ENCODE assay signal across 9 mouse cellular contexts in genomic region chr17:30196401-30197279, GRCm38 (mm10).
DNase-seq lines count a peak whose midpoint lies in the region; ATAC-seq and TF ChIP-seq lines count a peak whose summit lies in the region.
"Had no signal": no experiment of that assay in that cellular context is flagged by ENCODE, and none has a peak within 500 bp of the region (broad histone marks: within the 10 kb centered on the region; RNA-seq: fewer than 3 reads in every experiment).

No protein-coding gene starts in this region.

- ATAC-seq in liver, embryonic 13.5 days (ENCODE audit: low read depth), result no peak

- H3K27me3 ChIP-seq in liver, embryonic 13.5 days, result no peaks in the 10 kb centered on the region

- TF ChIP-seq CTCF in layer of hippocampus, adult 2 months (conservative IDR thresholded peaks at IDR 0.05), result no peak

- no peak overlapping the region for H3K4me2 ChIP-seq in liver, embryonic 13.5 days

- no peaks in the 10 kb centered on the region for H3K9me3 ChIP-seq in liver, embryonic 13.5 days (replicated peaks)

- H3K4me3 ChIP-seq in layer of hippocampus, adult 2 months, result no peak overlapping the region
- no peak overlapping the region for H3K4me3 ChIP-seq in liver, embryonic 13.5 days (replicated peaks)
- H3K4me3 ChIP-seq: myocyte had no signal

- H3K27ac ChIP-seq in layer of hippocampus, adult 2 months, result peak overlapping the region; percentile 90
- 0 out of 2 replicates have a peak overlapping the region, but pooled peaks have one; percentile 5 for H3K27ac ChIP-seq in liver, embryonic 13.5 days

- peaks cover 26% of the 10 kb centered on the region for H3K4me1 ChIP-seq in liver, embryonic 13.5 days (replicated peaks)

- intact Hi-C loops in heart, postnatal 10 days (cut with DNase I), result loop anchor here (5.0 kb wide), 1 partner anchor 219 kb away; no protein-coding TSS in a partner anchor

- peak in 1 of 2 experiments; percentile 13 for DNase-seq in layer of hippocampus, adult 2 months (ENCODE audit: low spot score in 2 of 2)
- no peak for DNase-seq in layer of hippocampus, adult 11-12 months (ENCODE audit: low spot score)
- DNase-seq in MN1 (ENCODE audit: low spot score), result peak; percentile 30
- DNase-seq in c-Kit-positive CD71-negative TER-119-negative erythroid progenitor cells, embryonic 14.5 days (ENCODE audit: low read depth), result peak; percentile 8
- DNase-seq in heart, postnatal 10 days, result peak; percentile 57
- no peak for DNase-seq in liver, embryonic 13.5 days
- peak; percentile 10 for DNase-seq in right cerebral cortex, postnatal 4 days
- no peak for DNase-seq in retina, embryonic 14.5 days (ENCODE audit: low spot score)

- no peak overlapping the region for H3K9ac ChIP-seq in liver, embryonic 13.5 days

- 77% methylated on average over 17 of the region's 17 CpGs for whole genome bisulfite sequencing in liver, embryonic 13.5 days (ENCODE audit: insufficient replicate concordance)

- peaks cover 22% of the 10 kb centered on the region for H3K36me3 ChIP-seq in liver, embryonic 13.5 days

Comparison
In these comparisons a context has a peak if more than half of its experiments do, and no peak if none do; other contexts are left out.
1. DNase-seq: peak in MN1 (single experiment), c-Kit-positive CD71-negative TER-119-negative erythroid progenitor cells, embryonic 14.5 days (single experiment), heart, postnatal 10 days (2 of 2) and right cerebral cortex, postnatal 4 days (single experiment); none in layer of hippocampus, adult 11-12 months (single experiment), liver, embryonic 13.5 days (single experiment) and retina, embryonic 14.5 days (single experiment).